8 mouse cellular contexts compared by ENCODE assay signal in the genomic region with DNA sequence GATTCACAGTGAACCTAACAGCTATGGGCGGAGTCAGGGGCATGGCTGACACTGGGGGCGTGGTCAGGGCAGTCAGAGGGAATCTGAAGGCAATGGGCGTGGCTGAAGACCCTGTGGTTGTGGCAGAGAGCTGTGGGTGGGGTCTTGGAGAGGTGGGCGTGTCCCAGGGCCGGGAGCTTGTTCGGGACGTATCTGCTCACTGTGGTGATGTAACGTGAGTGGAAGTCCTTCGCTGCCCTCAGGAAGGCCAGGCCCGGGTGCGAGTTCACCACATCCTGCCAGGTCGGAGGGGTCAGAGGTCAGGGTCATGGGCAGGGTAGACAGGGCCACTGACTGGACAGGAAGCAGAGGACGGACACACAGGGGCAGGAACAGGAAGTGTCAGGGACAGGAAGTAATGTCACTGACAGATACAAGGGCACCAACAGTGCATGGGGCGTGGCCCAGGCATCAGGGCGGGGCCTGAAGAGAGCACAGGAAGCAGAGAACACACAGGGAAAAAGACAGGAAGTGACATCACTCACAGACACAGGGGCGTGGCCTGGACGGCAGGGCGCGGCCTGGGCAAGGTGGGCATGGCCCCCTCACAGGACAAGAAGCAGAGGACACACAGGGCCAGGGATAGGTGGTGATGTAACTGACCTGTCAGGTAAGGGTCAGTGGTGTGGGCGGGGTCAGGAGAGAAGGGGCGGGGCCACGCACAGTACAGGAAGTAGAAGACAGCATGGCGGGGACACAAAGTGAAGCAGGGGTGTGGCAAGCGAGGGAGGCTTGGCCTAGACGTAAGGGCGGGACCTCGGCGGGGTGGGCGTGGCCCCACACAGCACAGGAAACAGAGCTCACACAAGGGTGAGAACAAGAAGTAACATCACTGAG. TPM values are rescaled to one million over a fixed set of nuclear protein-coding genes. Genes with fewer than 3 reads are reported as not detected.
DNase-seq lines count a peak whose midpoint lies in the region; ATAC-seq and TF ChIP-seq lines count a peak whose summit lies in the region.

No protein-coding gene starts in this region.

- H3K27me3 ChIP-seq in intestine, embryonic 14.5 days (replicated peaks; ENCODE audit: control insufficient read depth, insufficient read depth, low read length) = no peaks in the 10 kb centered on the region
- no peaks in the 10 kb centered on the region for H3K27me3 ChIP-seq in stomach, embryonic 15.5 days (replicated peaks)

- H3K27ac ChIP-seq in gastrocnemius, adult 2 months = no peak overlapping the region
- H3K27ac ChIP-seq in intestine, embryonic 14.5 days (ENCODE audit: low read depth) = no peak overlapping the region
- no peak overlapping the region for H3K27ac ChIP-seq in stomach, embryonic 15.5 days

- peak; percentile 60 for DNase-seq in kidney, adult 11 months
- DNase-seq in kidney, adult 18-20 months = no peak
- peak; percentile 87 for DNase-seq in cerebellum, adult 9-11 months
- DNase-seq in gastrocnemius, adult 2 months = peak; percentile 48
- DNase-seq in intestine, embryonic 14.5 days (ENCODE audit: low spot score) = peak; percentile 65
- DNase-seq in left cerebral cortex, postnatal 25 days (ENCODE audit: low spot score in 2 of 2) = peak; percentile 4 to 7
- peak; percentile 6 for DNase-seq in mesoderm, embryonic 11.5 days (ENCODE audit: low read depth, low spot score)

- H3K4me2 ChIP-seq in intestine, embryonic 14.5 days (ENCODE audit: low read length) = no peak overlapping the region; the same call in 1 of the 2 replicates
- no peak overlapping the region for H3K4me2 ChIP-seq in stomach, embryonic 15.5 days

- H3K9ac ChIP-seq in intestine, embryonic 14.5 days (ENCODE audit: low read length) = no peak overlapping the region
- no peak overlapping the region for H3K9ac ChIP-seq in stomach, embryonic 15.5 days

- H3K9me3 ChIP-seq in intestine, embryonic 14.5 days (ENCODE audit: control insufficient read depth, low read length) = peaks cover 35% of the 10 kb centered on the region
- no peaks in the 10 kb centered on the region; the same call in 1 of the 2 replicates for H3K9me3 ChIP-seq in stomach, embryonic 15.5 days

- no peak overlapping the region for H3K4me3 ChIP-seq in gastrocnemius, adult 2 months
- no peak overlapping the region for H3K4me3 ChIP-seq in intestine, embryonic 14.5 days (ENCODE audit: low read depth, low read length)
- no peak overlapping the region for H3K4me3 ChIP-seq in stomach, embryonic 15.5 days (replicated peaks)

- H3K36me3 ChIP-seq in intestine, embryonic 14.5 days (ENCODE audit: control insufficient read depth, insufficient read depth, low read length) = peaks cover 36% of the 10 kb centered on the region
- peaks cover 35% of the 10 kb centered on the region for H3K36me3 ChIP-seq in stomach, embryonic 15.5 days

- intact Hi-C loops in gastrocnemius, adult 2 months (cut with DNase I) = no loop called here
- intact Hi-C loops in left cerebral cortex, postnatal 25 days (cut with DNase I) = no loop called here

- ATAC-seq in intestine, embryonic 14.5 days (replicated peaks; ENCODE audit: low FRiP score, low TSS enrichment, low read depth) = peak; percentile 79
- ATAC-seq in stomach, embryonic 15.5 days (ENCODE audit: insufficient read depth, low FRiP score, low read depth) = peak; percentile 63

- no peak for TF ChIP-seq CTCF in gastrocnemius, adult 2 months (IDR thresholded peaks at IDR 0.05)

- 90% methylated on average over 29 of the region's 29 CpGs for WGBS in intestine, embryonic 14.5 days
- 91% methylated on average over 29 of the region's 29 CpGs for WGBS in stomach, embryonic 15.5 days

- H3K4me1 ChIP-seq in intestine, embryonic 14.5 days (replicated peaks; ENCODE audit: control insufficient read depth, insufficient read depth, low read length) = no peaks in the 10 kb centered on the region
- no peaks in the 10 kb centered on the region for H3K4me1 ChIP-seq in stomach, embryonic 15.5 days

RNA-seq across cellular contexts. Expression of gene Ppp2r3d, which starts 36.6 kb away (rescaled TPM):
- 10 to 100 TPM; 29.8 to 36.0 TPM for total RNA-seq in gastrocnemius, adult 2 months (2021)
- 138 and 148 TPM in 2 replicates for polyA plus RNA-seq in intestine, embryonic 14.5 days (2014; fragmentation: Nextera tagmentation; extraction: Ambion mirVana)
- 10 to 100 TPM; 83.5 to 95.9 TPM for total RNA-seq in left cerebral cortex, postnatal 25 days (2021)
- 128 and 139 TPM in 2 replicates for polyA plus RNA-seq in stomach, embryonic 15.5 days (2015; fragmentation: Nextera tagmentation; extraction: Ambion mirVana)

RNA-seq across cellular contexts. Expression of gene Gm21836, which starts 53.5 kb away (rescaled TPM):
- total RNA-seq in gastrocnemius, adult 2 months (2021) = not detected
- not detected in 2 replicates for polyA plus RNA-seq in intestine, embryonic 14.5 days (2014; fragmentation: Nextera tagmentation; extraction: Ambion mirVana)
- total RNA-seq in left cerebral cortex, postnatal 25 days (2021) = not detected
- not detected in 2 replicates for polyA plus RNA-seq in stomach, embryonic 15.5 days (2015; fragmentation: Nextera tagmentation; extraction: Ambion mirVana)
